Mouse (Mus musculus): ENCODE data around the gene Enpp7. TPM values are rescaled to one million over a fixed set of nuclear protein-coding genes. Genes with fewer than 3 reads are reported as not detected.

The Enpp7 gene
- polyA plus RNA-seq, 2 experiments, result not detected

- TF ChIP-seq EP300 (IDR thresholded peaks at IDR 0.05; ENCODE audit: low read depth) (no peak), CTCF (IDR thresholded peaks at IDR 0.05; ENCODE audit: low read depth) (peak; percentile 45)
- 6% methylated on average over 42 of the region's 42 CpGs for WGBS (ENCODE audit: insufficient replicate concordance)
- Histone ChIP-seq H3K36me3 (replicated peaks; ENCODE audit: control insufficient read depth, insufficient read depth, low read depth) (no peaks in the 10 kb centered on the region), H3K4me2 (ENCODE audit: low read depth) (peak overlapping the region; percentile 65), H3K27ac (no peak overlapping the region), H3K27me3 (ENCODE audit: control insufficient read depth, insufficient read depth, low read length) (peaks cover 35% of the 10 kb centered on the region), H3K9ac (replicated peaks) (no peak overlapping the region), H3K4me1 (replicated peaks; ENCODE audit: control insufficient read depth in 2 of 2, insufficient read depth in 2 of 2, low read length in 1 of 2) (0 out of 4 replicates have a peak, but pooled peaks cover 0 to 2% of the 10 kb centered on the region in 2 experiments), H3K4me3 (ENCODE audit: insufficient read depth in 1 of 2, low read depth in 2 of 2, low read length in 2 of 2) (peak overlapping the region; percentile 37 to 62), H3K9me3 (ENCODE audit: control insufficient read depth, low read length) (no peaks in the 10 kb centered on the region)
- DNase-seq (ENCODE audit: low read depth in 3 of 3, low spot score in 3 of 3) (no peak), ATAC-seq (ENCODE audit: insufficient read depth) (no peak)
Observed at GRCm38 (mm10) chr11:119022068-119022894, 34.3 kb downstream of the Enpp7 start.

- H3K9ac ChIP-seq (replicated peaks), result no peak within 1 kb of the TSS
- H3K4me2 ChIP-seq (ENCODE audit: low read depth), result peak within 1 kb of the TSS; percentile 65
- H3K27me3 ChIP-seq (ENCODE audit: control insufficient read depth, insufficient read depth, low read length), result peaks cover 35% of the 10 kb centered on the region
- H3K4me3 ChIP-seq (ENCODE audit: insufficient read depth in 1 of 2, low read depth in 2 of 2, low read length in 2 of 2), result peak within 1 kb of the TSS; percentile 56 to 62
- WGBS (ENCODE audit: insufficient replicate concordance), result under 1% methylated on average over 91 of the region's 99 CpGs
- peak in 1 of 3 experiments; percentile 38 for DNase-seq (ENCODE audit: low read depth in 3 of 3, low spot score in 3 of 3)
- no peaks in the 10 kb centered on the region for H3K9me3 ChIP-seq (ENCODE audit: control insufficient read depth, low read length)
- no peaks in the 10 kb centered on the region for H3K36me3 ChIP-seq (replicated peaks; ENCODE audit: control insufficient read depth, insufficient read depth, low read depth)
- no peak within 1 kb of the TSS for H3K27ac ChIP-seq
- TF ChIP-seq EP300 (IDR thresholded peaks at IDR 0.05; ENCODE audit: low read depth) (no peak), CTCF (IDR thresholded peaks at IDR 0.05; ENCODE audit: low read depth) (no peak)
- ATAC-seq (ENCODE audit: insufficient read depth), result peak; percentile 77
- 0 out of 4 replicates have a peak, but pooled peaks cover 0 to 2% of the 10 kb centered on the region in 2 experiments for H3K4me1 ChIP-seq (replicated peaks; ENCODE audit: control insufficient read depth in 2 of 2, insufficient read depth in 2 of 2, low read length in 1 of 2)
Observed at GRCm38 (mm10) chr11:119022895-119023615, 35.1 kb downstream of the Enpp7 start, which contains the start of gene Cbx2. Gene Cbx2 (plus strand): TSS chr11:119022962.

GRCm38 (mm10) chr11:119023616-119023980, 35.6 kb downstream of the Enpp7 start:
- DNase-seq (ENCODE audit: low read depth in 3 of 3, low spot score in 3 of 3) (no peak), ATAC-seq (ENCODE audit: insufficient read depth) (no peak)
- WGBS (ENCODE audit: insufficient replicate concordance), result 2% methylated on average over 15 of the region's 15 CpGs
- Histone ChIP-seq H3K4me2 (ENCODE audit: low read depth) (peak overlapping the region; percentile 65), H3K27me3 (ENCODE audit: control insufficient read depth, insufficient read depth, low read length) (peaks cover 35% of the 10 kb centered on the region), H3K4me1 (replicated peaks; ENCODE audit: control insufficient read depth in 2 of 2, insufficient read depth in 2 of 2, low read length in 1 of 2) (0 out of 4 replicates have a peak, but pooled peaks cover 0 to 2% of the 10 kb centered on the region in 2 experiments), H3K9me3 (ENCODE audit: control insufficient read depth, low read length) (no peaks in the 10 kb centered on the region), H3K9ac (replicated peaks) (no peak overlapping the region), H3K4me3 (ENCODE audit: insufficient read depth in 1 of 2, low read depth in 2 of 2, low read length in 2 of 2) (peak overlapping the region; percentile 56 to 62), H3K27ac (no peak overlapping the region), H3K36me3 (replicated peaks; ENCODE audit: control insufficient read depth, insufficient read depth, low read depth) (no peaks in the 10 kb centered on the region)
- TF ChIP-seq EP300 (IDR thresholded peaks at IDR 0.05; ENCODE audit: low read depth) (no peak), CTCF (IDR thresholded peaks at IDR 0.05; ENCODE audit: low read depth) (no peak)

GRCm38 (mm10) chr11:119024260-119024659, 36.3 kb downstream of the Enpp7 start:
- no peak overlapping the region; a peak in 1 of 4 replicates for H3K4me3 ChIP-seq (ENCODE audit: insufficient read depth in 1 of 2, low read depth in 2 of 2, low read length in 2 of 2)
- no peak for TF ChIP-seq EP300 (IDR thresholded peaks at IDR 0.05; ENCODE audit: low read depth)
- TF ChIP-seq CTCF (IDR thresholded peaks at IDR 0.05; ENCODE audit: low read depth), result no peak
- H3K9ac ChIP-seq (replicated peaks), result no peak overlapping the region
- DNase-seq (ENCODE audit: low read depth in 3 of 3, low spot score in 3 of 3) (no peak), ATAC-seq (ENCODE audit: insufficient read depth) (no peak)
- no peak overlapping the region for H3K27ac ChIP-seq
- 21% methylated on average over 7 of the region's 7 CpGs for WGBS (ENCODE audit: insufficient replicate concordance)
- H3K4me1 ChIP-seq (replicated peaks; ENCODE audit: control insufficient read depth in 2 of 2, insufficient read depth in 2 of 2, low read length in 1 of 2), result 0 out of 4 replicates have a peak, but pooled peaks cover 0 to 2% of the 10 kb centered on the region in 2 experiments
- H3K36me3 ChIP-seq (replicated peaks; ENCODE audit: control insufficient read depth, insufficient read depth, low read depth), result no peaks in the 10 kb centered on the region
- H3K27me3 ChIP-seq (ENCODE audit: control insufficient read depth, insufficient read depth, low read length), result peaks cover 35% of the 10 kb centered on the region
- H3K4me2 ChIP-seq (ENCODE audit: low read depth), result peak overlapping the region; percentile 65
- H3K9me3 ChIP-seq (ENCODE audit: control insufficient read depth, low read length), result no peaks in the 10 kb centered on the region

DNA sequence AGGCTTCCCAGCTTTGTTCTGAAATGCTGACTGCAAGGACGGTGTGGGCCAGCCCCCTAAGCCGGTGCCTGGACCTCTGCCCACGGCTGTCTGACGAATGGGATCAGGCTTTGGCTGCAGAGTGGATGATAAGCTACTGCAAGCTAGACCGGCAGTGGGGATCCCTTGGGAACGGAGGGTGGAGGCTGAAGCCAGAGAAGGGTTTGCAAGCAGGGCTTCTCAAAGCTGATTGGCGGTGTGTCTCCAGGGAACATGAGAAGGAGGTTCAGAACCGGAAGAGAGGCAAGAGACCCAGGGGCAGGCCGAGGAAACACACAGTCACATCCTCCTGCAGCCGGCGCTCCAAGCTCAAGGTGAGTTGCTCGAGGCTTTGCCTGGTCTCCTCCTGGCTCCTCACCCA, 38.2 kb downstream of the Enpp7 start:
- TF ChIP-seq CTCF (IDR thresholded peaks at IDR 0.05; ENCODE audit: low read depth) (no peak), EP300 (IDR thresholded peaks at IDR 0.05; ENCODE audit: low read depth) (no peak)
- H3K9ac ChIP-seq (replicated peaks), result no peak overlapping the region
- ATAC-seq (ENCODE audit: insufficient read depth), result no peak
- 0 out of 4 replicates have a peak, but pooled peaks cover 0 to 2% of the 10 kb centered on the region in 2 experiments for H3K4me1 ChIP-seq (replicated peaks; ENCODE audit: control insufficient read depth in 2 of 2, insufficient read depth in 2 of 2, low read length in 1 of 2)
- no peak overlapping the region for H3K4me2 ChIP-seq (ENCODE audit: low read depth)
- WGBS (ENCODE audit: insufficient replicate concordance), result 68% methylated on average over 12 of the region's 12 CpGs
- H3K27me3 ChIP-seq (ENCODE audit: control insufficient read depth, insufficient read depth, low read length), result peaks cover 27% of the 10 kb centered on the region
- H3K9me3 ChIP-seq (ENCODE audit: control insufficient read depth, low read length), result no peaks in the 10 kb centered on the region
- no peaks in the 10 kb centered on the region for H3K36me3 ChIP-seq (replicated peaks; ENCODE audit: control insufficient read depth, insufficient read depth, low read depth)
- no peak overlapping the region for H3K4me3 ChIP-seq (ENCODE audit: insufficient read depth in 1 of 2, low read depth in 2 of 2, low read length in 2 of 2)
- H3K27ac ChIP-seq, result no peak overlapping the region
- DNase-seq (ENCODE audit: low read depth in 3 of 3, low spot score in 3 of 3), result no peak
